Mouse (Mus musculus) cerebellum, adult 18-20 months (tissue): ENCODE measurements at regions not wholly inside any gene's neighbourhood (a gene's known extent, or its start where the extent isn't known, plus 50 kb on each side); places are given as distances from the start of the nearest gene placed in this dataset.
A peak's percentile ranks its signal among the peaks of the same experiment; 100 is the strongest.

Source experiments
- DNase-seq, 2 experiments: peaks; one replicate each; pipeline ENCODE4 v3.0.0; 2021

- no peak for DNase-seq
These were observed 444.8 kb downstream of the Basp1 start for GRCm38 (mm10) chr15:24968636-24969317.

GRCm38 (mm10) chr15:24929742-24930141, 483.8 kb downstream of the Basp1 start:
- DNase-seq: no peak

GRCm38 (mm10) chr15:24911866-24912265, 501.7 kb downstream of the Basp1 start:
- DNase-seq: no peak

- DNase-seq: no peak
These were observed 502.1 kb downstream of the Basp1 start for GRCm38 (mm10) chr15:24911466-24911865.

- peak; percentile 84 to 88 for DNase-seq
These were observed 506.6 kb downstream of the Basp1 start for GRCm38 (mm10) chr15:24906957-24907356.

GRCm38 (mm10) chr15:24878846-24879245, 534.7 kb downstream of the Basp1 start:
- no peak for DNase-seq

- no peak for DNase-seq
These were observed 535.6 kb downstream of the Basp1 start for GRCm38 (mm10) chr15:24877711-24878598.

GRCm38 (mm10) chr15:24876157-24876731, 537.3 kb downstream of the Basp1 start:
- DNase-seq: no peak

- DNase-seq: no peak
These were observed 573.3 kb downstream of the Basp1 start for GRCm38 (mm10) chr15:24840271-24840670.

- DNase-seq: no peak
These were observed 575.2 kb downstream of the Basp1 start for GRCm38 (mm10) chr15:24838390-24838789.

GRCm38 (mm10) chr15:24827881-24828280, 585.7 kb downstream of the Basp1 start:
- DNase-seq: no peak

GRCm38 (mm10) chr15:24827259-24827658, 586.3 kb downstream of the Basp1 start:
- DNase-seq: no peak

GRCm38 (mm10) chr15:24796836-24797235, 616.7 kb downstream of the Basp1 start:
- DNase-seq: no peak

GRCm38 (mm10) chr15:24793381-24793780, 620.2 kb downstream of the Basp1 start:
- DNase-seq: no peak

GRCm38 (mm10) chr15:24786336-24786735, 627.2 kb downstream of the Basp1 start:
- DNase-seq: no peak

GRCm38 (mm10) chr15:24778234-24778633, 635.3 kb downstream of the Basp1 start:
- DNase-seq: no peak

- DNase-seq: no peak
These were observed 661.9 kb downstream of the Basp1 start for GRCm38 (mm10) chr15:24751480-24752157.

GRCm38 (mm10) chr15:24743240-24743639, 670.3 kb downstream of the Basp1 start:
- DNase-seq: no peak

GRCm38 (mm10) chr15:24725170-24725569, 688.4 kb downstream of the Basp1 start:
- DNase-seq: no peak

GRCm38 (mm10) chr15:24724664-24725063, 688.9 kb downstream of the Basp1 start:
- peak; percentile 13 to 22 for DNase-seq

- no peak for DNase-seq
These were observed 693.2 kb downstream of the Basp1 start for GRCm38 (mm10) chr15:24720346-24720745.

GRCm38 (mm10) chr15:24682167-24682566, 731.4 kb downstream of the Basp1 start:
- DNase-seq: no peak

GRCm38 (mm10) chr15:24648938-24649337, 764.6 kb downstream of the Basp1 start:
- no peak for DNase-seq
